Mouse (Mus musculus): ENCODE measurements around the gene Zfp964.

Zfp964 gene

GRCm38 (mm10) chr8:69654358-69654981, at the start of gene Zfp964:
Gene Zfp964, plus strand, starts transcription at chr8:69654479.
- in situ Hi-C loops (cut with MboI, MseI): no loop called here

- in situ Hi-C loops (cut with MboI, MseI): loop anchor here in 1 of 2 experiments (5.0 kb wide), 1 partner anchor 98 kb away; the partner anchor contains the start of gene Zfp869
Measured at GRCm38 (mm10) chr8:69614687-69615086, 39.6 kb upstream of the Zfp964 start.

- in situ Hi-C loops (cut with MboI, MseI): loop anchor here in 1 of 2 experiments (5.0 kb wide), 1 partner anchor 94 kb away; the partner anchor contains the start of gene Zfp869
Measured at GRCm38 (mm10) chr8:69618078-69618477, 36.2 kb upstream of the Zfp964 start.

- in situ Hi-C loops (cut with MboI, MseI): loop anchor here (10.0 kb wide), 2 partner anchors 90 to 540 kb away; partner anchors contain the start of gene Zfp869 (in 1 of the 2)
Measured at GRCm38 (mm10) chr8:69625095-69625789, 29.0 kb upstream of the Zfp964 start, which contains the start of gene Zfp868. Gene Zfp868, minus strand, starts transcription at chr8:69625548.

- in situ Hi-C loops (cut with MboI, MseI): no loop called here
Measured at GRCm38 (mm10) chr8:69653808-69654357, 396 bp upstream of the Zfp964 start.

GRCm38 (mm10) chr8:69661294-69661693, 7.0 kb downstream of the Zfp964 start:
- in situ Hi-C loops (cut with MboI, MseI): no loop called here

- in situ Hi-C loops (cut with MboI, MseI): loop anchor here in 1 of 2 experiments (5.0 kb wide), 1 partner anchor 42 kb away; no protein-coding TSS in a partner anchor
Measured at GRCm38 (mm10) chr8:69665051-69665450, 10.8 kb downstream of the Zfp964 start.

GRCm38 (mm10) chr8:69701810-69702209, 47.5 kb downstream of the Zfp964 start:
- in situ Hi-C loops (cut with MboI, MseI): no loop called here

- in situ Hi-C loops (cut with MboI, MseI): loop anchor here (5.0 to 10.0 kb wide), 3 partner anchors 86 to 1456 kb away; partner anchors contain the start of gene Zfp868 (in 1 of the 2)
Measured at GRCm38 (mm10) chr8:69710624-69711023, 56.3 kb downstream of the Zfp964 start, which contains the start of gene Zfp869. Gene Zfp869, minus strand, starts transcription at chr8:69710724.

GRCm38 (mm10) chr8:69713516-69713915, 59.2 kb downstream of the Zfp964 start:
- in situ Hi-C loops (cut with MboI, MseI): loop anchor here (5.0 to 10.0 kb wide), 3 partner anchors 89 to 1459 kb away; partner anchors contain the start of gene Zfp868 (in 1 of the 2)

- in situ Hi-C loops (cut with MboI, MseI): loop anchor here (10.0 kb wide), 2 partner anchors 91 to 1461 kb away; partner anchors contain the start of gene Zfp868 (in 1 of the 2)
Measured at GRCm38 (mm10) chr8:69715366-69715765, 61.1 kb downstream of the Zfp964 start.

Data from T-helper 17 cell (primary cell).